Mouse (Mus musculus) CH12.LX (cell line): Measurements from ENCODE around the gene Aldh1a2. TPM values are rescaled to one million over a fixed set of nuclear protein-coding genes. Genes with fewer than 3 reads are reported as not detected.

ENCODE experiments used
- DNase-seq: peaks from one replicate; pipeline ENCODE4 v3.0.0-alpha.2; 2013; ENCODE audit errors: extremely low read depth
- H3K27ac ChIP-seq: 2 replicates; pipeline ENCODE4 v1.5.1; 2012; ENCODE audit warnings: low read depth, mild to moderate bottlenecking, control low read depth, moderate library complexity; ENCODE audit not compliant: insufficient read depth
- H3K27me3 ChIP-seq: replicated peaks from 2 replicates; pipeline ENCODE3; 2012; ENCODE audit warnings: inconsistent platforms
- H3K36me3 ChIP-seq, 2 experiments: replicated peaks in 1 of 2; 2 replicates each; pipeline versions ENCODE3 to v1.6.1; 2012; ENCODE audit warnings: inconsistent platforms in 1 of 2, low read length in 1 of 2, mild to moderate bottlenecking in 1 of 2, mixed read lengths in 1 of 2, moderate library complexity in 1 of 2; ENCODE audit not compliant: control insufficient read depth in 1 of 2, insufficient read depth in 1 of 2
- H3K4me1 ChIP-seq, 2 experiments: 2 replicates each; pipeline ENCODE4 v1.6.1; 2012; ENCODE audit warnings: inconsistent platforms in 1 of 2, moderate library complexity in 1 of 2; ENCODE audit not compliant: insufficient read depth in 2 of 2, control insufficient read depth in 1 of 2
- H3K4me2 ChIP-seq: 2 replicates; pipeline ENCODE4 v1.6.1; 2012; ENCODE audit warnings: low read depth, mild to moderate bottlenecking, control low read depth; ENCODE audit not compliant: poor library complexity, insufficient read depth, severe bottlenecking
- H3K4me3 ChIP-seq, 3 experiments: fragments of 150-350 bp in 1 of 3; sonication (generic) in 1 of 3; replicated peaks in 1 of 3; 2 replicates each; pipeline versions ENCODE3 to v1.5.1; 2011 to 2012; ENCODE audit warnings: low read depth in 2 of 3, low read length in 2 of 3, mild to moderate bottlenecking in 2 of 3, moderate library complexity in 2 of 3, control low read depth in 1 of 3, improper control_type of control experiment in 1 of 3, inconsistent platforms in 1 of 3, mixed read lengths in 1 of 3; ENCODE audit not compliant: poor library complexity in 1 of 3
- H3K79me2 ChIP-seq: replicated peaks from 2 replicates; pipeline ENCODE4 v1.6.1; 2012; ENCODE audit warnings: mild to moderate bottlenecking, moderate library complexity; ENCODE audit not compliant: control insufficient read depth, poor library complexity, insufficient read depth, severe bottlenecking; ENCODE audit errors: extremely low read depth
- H3K9ac ChIP-seq: 2 replicates; pipeline ENCODE4 v1.6.1; 2012; ENCODE audit warnings: low read depth, mild to moderate bottlenecking, control low read depth, moderate library complexity; ENCODE audit not compliant: insufficient read depth
- H3K9me3 ChIP-seq: replicated peaks from 2 replicates; pipeline ENCODE3; 2012; ENCODE audit warnings: low read length, inconsistent platforms, mixed read lengths
- CHD1 ChIP-seq: IDR thresholded peaks from 2 replicates; pipeline ENCODE4 v1.6.1; 2012; ENCODE audit warnings: low read depth, low read length, improper control_type of control experiment, inconsistent platforms
- CHD2 ChIP-seq: IDR thresholded peaks from 2 replicates; pipeline ENCODE4 v1.6.1; 2011; ENCODE audit warnings: low read length, improper control_type of control experiment
- CTCF ChIP-seq, 2 experiments: IDR thresholded peaks in 1 of 2; conservative IDR thresholded peaks in 1 of 2; 2 replicates each; pipeline ENCODE4 v1.5.1; 2011 to 2012; ENCODE audit warnings: low read depth in 2 of 2, low read length in 2 of 2, improper control_type of control experiment in 1 of 2, inconsistent platforms in 1 of 2, mild to moderate bottlenecking in 1 of 2, moderate library complexity in 1 of 2
- E2F4 ChIP-seq: IDR thresholded peaks from 2 replicates; pipeline ENCODE4 v1.6.1; 2011; ENCODE audit warnings: low read depth, low read length, improper control_type of control experiment; ENCODE audit not compliant: insufficient replicate concordance
- ELF1 ChIP-seq: IDR thresholded peaks from 2 replicates; pipeline ENCODE4 v1.6.1; 2014; ENCODE audit warnings: low read depth, mild to moderate bottlenecking, inconsistent platforms, low read length, improper control_type of control experiment
- EP300 ChIP-seq: IDR thresholded peaks from 2 replicates; pipeline ENCODE4 v1.6.1; 2011; ENCODE audit warnings: low read length, improper control_type of control experiment
- IRF4 ChIP-seq: IDR thresholded peaks from 2 replicates; pipeline ENCODE4 v1.6.1; 2014; ENCODE audit warnings: low read depth, mild to moderate bottlenecking, inconsistent platforms, low read length, improper control_type of control experiment
- JUND ChIP-seq: conservative IDR thresholded peaks from 2 replicates; pipeline ENCODE4 v1.6.1; 2011; ENCODE audit warnings: low read depth, low read length, improper control_type of control experiment
- MXI1 ChIP-seq: IDR thresholded peaks from 2 replicates; pipeline ENCODE4 v1.6.1; 2011; ENCODE audit warnings: mild to moderate bottlenecking, low read depth, low read length, improper control_type of control experiment
- NELFE ChIP-seq: IDR thresholded peaks from 2 replicates; pipeline ENCODE4 v1.6.1; 2011; ENCODE audit warnings: low read depth, low read length, improper control_type of control experiment
- NRF1 ChIP-seq: IDR thresholded peaks from 2 replicates; pipeline ENCODE4 v1.6.1; 2014; ENCODE audit warnings: low read depth, mild to moderate bottlenecking, inconsistent platforms, low read length, improper control_type of control experiment, moderate library complexity
- PAX5 ChIP-seq: IDR thresholded peaks from 2 replicates; pipeline ENCODE4 v1.6.1; 2012; ENCODE audit warnings: low read length, inconsistent platforms, mixed read lengths
- POLR2A ChIP-seq: IDR thresholded peaks from 2 replicates; pipeline ENCODE4 v1.6.1; 2011; ENCODE audit warnings: low read depth, mild to moderate bottlenecking, improper control_type of control experiment, low read length
- POLR2AphosphoS2 ChIP-seq: IDR thresholded peaks from 2 replicates; pipeline ENCODE4 v1.6.1; 2011; ENCODE audit warnings: low read depth, low read length, improper control_type of control experiment
- RAD21 ChIP-seq: IDR thresholded peaks from 2 replicates; pipeline ENCODE4 v1.6.1; 2011; ENCODE audit warnings: low read depth, mild to moderate bottlenecking, low read length, improper control_type of control experiment, moderate library complexity
- RCOR1 ChIP-seq: conservative IDR thresholded peaks from 2 replicates; pipeline ENCODE4 v1.6.1; 2012; ENCODE audit warnings: low read depth, mild to moderate bottlenecking, inconsistent platforms, low read length, improper control_type of control experiment
- SIN3A ChIP-seq: IDR thresholded peaks from 2 replicates; pipeline ENCODE4 v1.6.1; 2012; ENCODE audit warnings: low read length, improper control_type of control experiment, inconsistent platforms
- SMC3 ChIP-seq: IDR thresholded peaks from 2 replicates; pipeline ENCODE4 v1.6.1; 2011; ENCODE audit warnings: low read depth, low read length, improper control_type of control experiment
- UBTF ChIP-seq: IDR thresholded peaks from 2 replicates; pipeline ENCODE4 v1.6.1; 2012; ENCODE audit warnings: low read depth, mild to moderate bottlenecking, inconsistent platforms, low read length, improper control_type of control experiment, moderate library complexity
- USF1 ChIP-seq: IDR thresholded peaks from 2 replicates; pipeline ENCODE4 v1.6.1; 2014; ENCODE audit warnings: low read depth, mild to moderate bottlenecking, inconsistent platforms, low read length, improper control_type of control experiment
- ZC3H11A ChIP-seq: IDR thresholded peaks from 2 replicates; pipeline ENCODE4 v1.6.1; 2012; ENCODE audit warnings: low read depth, mild to moderate bottlenecking, inconsistent platforms, low read length, improper control_type of control experiment
- ZKSCAN1 ChIP-seq: IDR thresholded peaks from 2 replicates; pipeline ENCODE4 v1.6.1; 2012; ENCODE audit warnings: low read depth, inconsistent platforms, low read length, improper control_type of control experiment, borderline replicate concordance
- ZMIZ1 ChIP-seq: IDR thresholded peaks from 2 replicates; pipeline ENCODE4 v1.6.1; 2012; ENCODE audit warnings: low read depth, mild to moderate bottlenecking, inconsistent platforms, low read length, improper control_type of control experiment
- dilution Hi-C: fragments of 300-500 bp; cut with MboI; formaldehyde crosslinking; loops from 2 replicates; pipeline ENCODE4 v1.14.3; 2020; ENCODE audit warnings: low sequenced_read_pairs; ENCODE audit not compliant: extremely low pct_unique_long_range_greater_than_20kb, extremely low pct_ligation_motif_present
- in situ Hi-C: fragments of 300-500 bp; cut with MboI; formaldehyde crosslinking; loops from 3 replicates; pipeline ENCODE4 v1.14.3; 2019; ENCODE audit warnings: low sequenced_read_pairs, low pct_ligation_motif_present, low pct_unique_long_range_greater_than_20kb, mixed read lengths
- polyA plus RNA-seq: library from polyadenylated mRNA; unstranded; fragments of >175 nt; gene quantifications from 2 replicates; pipeline ENCODE4 v1.2.1, GENCODE M21; 2012; ENCODE audit warnings: low read depth; ENCODE audit not compliant: insufficient read length
- total RNA-seq, 2 experiments: library from RNA; depleted of rRNA; stranded (reverse); fragments of 300-350 nt in 1 of 2; fragments of >200 nt in 1 of 2; gene quantifications; 2 replicates each; pipeline ENCODE4 v1.2.3; 2012 to 2014

Gene Aldh1a2
- total and polyA plus RNA-seq, 3 experiments = 0.77 to 11.9 (median 1.4) TPM

DNA sequence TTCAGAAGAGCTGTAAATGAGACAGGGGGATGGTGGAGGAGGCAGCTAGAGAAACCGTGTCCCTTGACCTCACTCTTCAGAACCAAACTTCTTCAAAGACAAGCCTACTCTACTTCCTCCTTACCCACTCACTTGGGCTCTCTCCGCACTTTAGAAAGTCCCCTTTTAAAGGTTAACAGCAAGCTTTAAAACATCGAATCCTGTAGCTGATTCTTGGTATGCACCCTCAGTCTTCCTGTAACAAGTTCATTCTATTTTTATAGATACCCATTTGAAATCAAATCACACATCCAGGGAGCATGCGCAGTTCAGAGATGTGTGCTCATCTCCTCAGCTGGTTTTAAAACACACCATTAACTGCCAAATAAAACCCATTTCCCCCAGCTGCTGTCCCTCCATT lies 13.3 kb upstream of the Aldh1a2 start:
- no peaks in the 10 kb centered on the region for H3K27me3 ChIP-seq
- no peaks in the 10 kb centered on the region for H3K36me3 ChIP-seq
- no peaks in the 10 kb centered on the region for H3K4me1 ChIP-seq
- H3K9me3 ChIP-seq = no peaks in the 10 kb centered on the region
- DNase-seq = no peak
- H3K4me2 ChIP-seq = no peak overlapping the region
- dilution Hi-C loops (no loop called here), in situ Hi-C loops (loop anchor here (25.0 kb wide), 1 partner anchor 410 kb away; no protein-coding TSS in a partner anchor)
- H3K27ac ChIP-seq = no peak overlapping the region
- H3K9ac ChIP-seq = no peak overlapping the region
- H3K79me2 ChIP-seq = no peaks in the 10 kb centered on the region
- TF ChIP-seq POLR2A (no peak), CHD2 (no peak), ELF1 (no peak), PAX5 (no peak), IRF4 (no peak), MXI1 (no peak), UBTF (no peak), USF1 (no peak), NELFE (no peak), RCOR1 (no peak)
- no peak overlapping the region for H3K4me3 ChIP-seq

DNA sequence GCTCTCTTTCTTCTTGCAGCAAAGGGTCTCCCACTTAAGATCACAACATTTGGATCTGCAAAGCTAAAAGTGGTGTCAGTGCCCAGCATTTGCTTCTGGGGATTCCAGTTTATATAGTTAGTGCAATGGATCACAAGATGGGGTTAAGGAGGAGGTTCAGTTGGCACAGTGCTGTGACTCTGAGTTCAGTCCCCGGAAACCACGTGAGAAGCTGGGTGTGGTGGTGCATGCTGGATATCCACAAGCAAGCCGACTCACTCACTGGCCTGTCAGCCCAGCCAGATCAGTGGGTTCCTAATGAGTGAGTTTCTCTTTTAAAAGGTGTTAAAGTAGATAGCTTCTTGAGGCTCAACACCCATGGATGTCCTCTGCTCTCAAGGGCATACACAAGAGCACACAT lies 6.3 kb upstream of the Aldh1a2 start:
- peaks cover 0 to 7% of the 10 kb centered on the region in 2 experiments; a peak in 2 of 4 replicates for H3K4me1 ChIP-seq
- H3K36me3 ChIP-seq = no peaks in the 10 kb centered on the region
- no peak overlapping the region for H3K4me2 ChIP-seq
- H3K27me3 ChIP-seq = no peaks in the 10 kb centered on the region
- TF ChIP-seq ZKSCAN1 (no peak), SMC3 (no peak), PAX5 (no peak), POLR2AphosphoS2 (no peak)
- in situ Hi-C loops = loop anchor here (25.0 kb wide), 1 partner anchor 403 kb away; no protein-coding TSS in a partner anchor
- dilution Hi-C loops = no loop called here
- no peak for DNase-seq
- no peak overlapping the region for H3K27ac ChIP-seq
- no peak overlapping the region for H3K9ac ChIP-seq
- no peak overlapping the region for H3K4me3 ChIP-seq
- no peaks in the 10 kb centered on the region for H3K79me2 ChIP-seq
- no peaks in the 10 kb centered on the region for H3K9me3 ChIP-seq

DNA sequence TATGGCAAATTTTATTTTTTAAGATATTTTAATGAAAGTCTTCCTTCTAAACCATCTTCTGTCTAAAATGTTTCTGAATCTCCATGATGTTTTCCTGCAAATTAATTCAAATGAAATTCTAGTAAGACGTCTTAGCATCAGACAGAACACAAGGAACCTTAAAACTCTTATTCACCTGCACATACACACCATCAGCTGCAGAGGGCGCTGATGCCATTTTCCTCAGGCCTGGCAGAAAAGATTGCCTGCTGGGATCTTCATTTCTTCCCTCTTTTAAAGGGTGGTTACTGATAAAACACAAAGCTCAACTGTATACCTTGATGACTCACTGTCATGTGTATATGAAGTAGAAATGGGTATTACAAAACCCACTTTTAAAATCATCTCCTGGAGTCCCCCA lies 4.7 kb upstream of the Aldh1a2 start:
- Histone ChIP-seq H3K9ac (no peak overlapping the region), H3K4me2 (no peak overlapping the region), H3K36me3 (no peaks in the 10 kb centered on the region), H3K27ac (no peak overlapping the region), H3K4me1 (peaks cover 0 to 7% of the 10 kb centered on the region in 2 experiments; a peak in 2 of 4 replicates), H3K79me2 (no peaks in the 10 kb centered on the region), H3K27me3 (no peaks in the 10 kb centered on the region), H3K4me3 (no peak overlapping the region), H3K9me3 (peaks cover 7% of the 10 kb centered on the region)
- TF ChIP-seq RAD21 = peak; percentile 92
- TF ChIP-seq E2F4 = no peak
- TF ChIP-seq CTCF (conservative IDR thresholded peaks at IDR 0.05 in 1 of 2, IDR thresholded peaks at IDR 0.05 in 1 of 2; ENCODE audit: low read depth in 2 of 2, low read length in 2 of 2) = peak; percentile 68 to 93
- no peak for TF ChIP-seq PAX5
- TF ChIP-seq ZC3H11A = peak; percentile 29; the same call in 1 of the 2 replicates
- no peak for TF ChIP-seq JUND
- TF ChIP-seq IRF4 = no peak; the same call in 1 of the 2 replicates
- no peak for TF ChIP-seq POLR2A
- TF ChIP-seq SIN3A = no peak
- TF ChIP-seq ZMIZ1 = no peak
- no peak for TF ChIP-seq NRF1
- TF ChIP-seq CHD1 = no peak
- TF ChIP-seq EP300 = no peak
- TF ChIP-seq SMC3 = peak; percentile 77
- in situ Hi-C loops (loop anchor here (10.0 to 25.0 kb wide), 3 partner anchors 104 to 401 kb away; no protein-coding TSS in a partner anchor), dilution Hi-C loops (no loop called here)
- DNase-seq = peak; percentile 50
